In genomic region chr16:24204064-24204730, GRCm38 (mm10) we compare ENCODE assay signal across 24 mouse cellular contexts.
A peak's percentile ranks its signal among the peaks of the same experiment; 100 is the strongest.
DNase-seq lines count a peak whose midpoint lies in the region; ATAC-seq and TF ChIP-seq lines count a peak whose summit lies in the region.
"Had no signal": no experiment of that assay in that cellular context is flagged by ENCODE, and none has a peak within 500 bp of the region (broad histone marks: within the 10 kb centered on the region; RNA-seq: fewer than 3 reads in every experiment).

No protein-coding gene starts in this region.

- ATAC-seq in megakaryocyte progenitor cell, adult 5-6 weeks (replicated peaks; ENCODE audit: poor library complexity) = no peak
- ATAC-seq: activated CD4-positive, CD25-positive, alpha-beta regulatory T cell, adult 4 months; forebrain, embryonic 14.5 days; forebrain, postnatal 0 days had no signal

- H3K9ac ChIP-seq in CH12.LX (ENCODE audit: insufficient read depth, low read depth) = no peak overlapping the region
- H3K9ac ChIP-seq: embryonic facial prominence, embryonic 12.5 days; embryonic facial prominence, embryonic 15.5 days; forebrain, postnatal 0 days; hindbrain, embryonic 12.5 days; hindbrain, embryonic 15.5 days had no signal

- intact Hi-C loops in gastrocnemius, adult 2 months (cut with DNase I) = no loop called here

- DNase-seq in gastrocnemius, adult 2 months = no peak
- DNase-seq in gastrocnemius, postnatal 25 days = no peak
- peak; percentile 57 for DNase-seq in thymus, postnatal 0 days (ENCODE audit: low spot score)
- DNase-seq in thymus, adult 18-20 months = no peak
- DNase-seq in CH12.LX (ENCODE audit: extremely low read depth) = peak; percentile 42
- DNase-seq in thymus, postnatal 4 days = peak; percentile 37
- no peak for DNase-seq in frontal cortex, postnatal 14 days (ENCODE audit: low spot score in 2 of 2)
- DNase-seq: adrenal gland, adult 8-10 months; adrenal gland, postnatal 25 days; B cell, adult 2 months; cerebellum, adult 18-20 months; cerebellum, adult 9-11 months; cerebellum, postnatal 25 days; forebrain, postnatal 0 days; gastrocnemius, postnatal 10 days; heart, adult 11 months had no signal

- in situ Hi-C loops in CH12.LX (cut with MboI; ENCODE audit: low pct_ligation_motif_present, low pct_unique_long_range_greater_than_20kb, low sequenced_read_pairs) = no loop called here

- H3K4me1 ChIP-seq in CH12.LX (ENCODE audit: control insufficient read depth in 1 of 2, insufficient read depth in 2 of 2) = peaks cover 4 to 90% of the 10 kb centered on the region in 2 experiments; a peak in 3 of 4 replicates
- H3K4me1 ChIP-seq: hindbrain, embryonic 15.5 days had no signal

- TF ChIP-seq POLR2A in CH12.LX (IDR thresholded peaks at IDR 0.05; ENCODE audit: low read depth, low read length) = no peak

- TF ChIP-seq CTCF in gastrocnemius, adult 2 months (IDR thresholded peaks at IDR 0.05) = no peak
- TF ChIP-seq CTCF in CH12.LX (conservative IDR thresholded peaks at IDR 0.05 in 1 of 2, IDR thresholded peaks at IDR 0.05 in 1 of 2; ENCODE audit: low read depth in 2 of 2, low read length in 2 of 2) = no peak

- H3K79me2 ChIP-seq in CH12.LX (replicated peaks; ENCODE audit: control insufficient read depth, extremely low read depth, insufficient read depth, poor library complexity, severe bottlenecking) = no peaks in the 10 kb centered on the region

- H3K27me3 ChIP-seq in CH12.LX (replicated peaks) = peaks cover 37% of the 10 kb centered on the region
- H3K27me3 ChIP-seq: embryonic facial prominence, embryonic 12.5 days; embryonic facial prominence, embryonic 15.5 days; hindbrain, embryonic 12.5 days; hindbrain, embryonic 15.5 days had no signal

- no peak overlapping the region for H3K4me3 ChIP-seq in gastrocnemius, adult 2 months
- no peak overlapping the region for H3K4me3 ChIP-seq in CH12.LX (replicated peaks in 1 of 3; ENCODE audit: low read depth in 2 of 3, low read length in 2 of 3, poor library complexity in 1 of 3)
- H3K4me3 ChIP-seq: embryonic facial prominence, embryonic 12.5 days; embryonic facial prominence, embryonic 15.5 days; hindbrain, embryonic 12.5 days; hindbrain, embryonic 15.5 days had no signal

- H3K27ac ChIP-seq in gastrocnemius, adult 2 months = peak overlapping the region; percentile 85
- H3K27ac ChIP-seq in CH12.LX (ENCODE audit: insufficient read depth, low read depth) = no peak overlapping the region
- H3K27ac ChIP-seq: embryonic facial prominence, embryonic 12.5 days; embryonic facial prominence, embryonic 15.5 days; hindbrain, embryonic 12.5 days; hindbrain, embryonic 15.5 days had no signal

- no peaks in the 10 kb centered on the region for H3K36me3 ChIP-seq in CH12.LX (replicated peaks in 1 of 2; ENCODE audit: control insufficient read depth in 1 of 2, insufficient read depth in 1 of 2, low read length in 1 of 2)
- H3K36me3 ChIP-seq: embryonic facial prominence, embryonic 12.5 days; embryonic facial prominence, embryonic 15.5 days; hindbrain, embryonic 12.5 days; hindbrain, embryonic 15.5 days had no signal

- no peak for TF ChIP-seq RAD21 in CH12.LX (IDR thresholded peaks at IDR 0.05; ENCODE audit: low read depth, low read length)

- H3K4me2 ChIP-seq in CH12.LX (ENCODE audit: insufficient read depth, low read depth, poor library complexity, severe bottlenecking) = no peak overlapping the region
- H3K4me2 ChIP-seq: embryonic facial prominence, embryonic 12.5 days; embryonic facial prominence, embryonic 15.5 days; heart, embryonic 11.5 days; hindbrain, embryonic 12.5 days; hindbrain, embryonic 15.5 days had no signal

- H3K9me3 ChIP-seq in CH12.LX (replicated peaks; ENCODE audit: low read length) = no peaks in the 10 kb centered on the region
- H3K9me3 ChIP-seq: embryonic facial prominence, embryonic 12.5 days; embryonic facial prominence, embryonic 15.5 days; hindbrain, embryonic 12.5 days; hindbrain, embryonic 15.5 days had no signal

- no peak for TF ChIP-seq EP300 in CH12.LX (IDR thresholded peaks at IDR 0.05; ENCODE audit: low read length)

- dilution Hi-C loops in CH12.LX (cut with MboI; ENCODE audit: extremely low pct_ligation_motif_present, extremely low pct_unique_long_range_greater_than_20kb, low sequenced_read_pairs) = no loop called here

TF ChIP-seq in CH12.LX, 34 proteins besides CTCF, POLR2A, EP300 and RAD21:
- no peak for TF ChIP-seq MAFK (IDR thresholded peaks at IDR 0.05; ENCODE audit: insufficient replicate concordance, low read length)
- no peak for TF ChIP-seq MXI1 (IDR thresholded peaks at IDR 0.05; ENCODE audit: low read depth, low read length)
- TF ChIP-seq ELF1 (IDR thresholded peaks at IDR 0.05; ENCODE audit: low read depth, low read length) = no peak
- TF ChIP-seq MEF2A (IDR thresholded peaks at IDR 0.05; ENCODE audit: borderline replicate concordance, low read depth, low read length) = no peak
- TF ChIP-seq PAX5 (IDR thresholded peaks at IDR 0.05; ENCODE audit: low read length) = no peak
- no peak for TF ChIP-seq MAX (IDR thresholded peaks at IDR 0.05; ENCODE audit: low read length)
- TF ChIP-seq NELFE (IDR thresholded peaks at IDR 0.05; ENCODE audit: low read depth, low read length) = no peak
- no peak for TF ChIP-seq ZC3H11A (IDR thresholded peaks at IDR 0.05; ENCODE audit: low read depth, low read length)
- TF ChIP-seq GABPA (IDR thresholded peaks at IDR 0.05; ENCODE audit: insufficient replicate concordance, low read depth, low read length) = no peak
- no peak for TF ChIP-seq POLR2AphosphoS2 (IDR thresholded peaks at IDR 0.05; ENCODE audit: low read depth, low read length)

Comparison
In these comparisons a context has a peak if more than half of its experiments do, and no peak if none do; other contexts are left out.
1. DNase-seq: peak in thymus, postnatal 0 days (single experiment), CH12.LX (single experiment) and thymus, postnatal 4 days (single experiment); none in gastrocnemius, adult 2 months (single experiment), gastrocnemius, postnatal 25 days (single experiment), thymus, adult 18-20 months (0 of 2) and frontal cortex, postnatal 14 days (0 of 2).